Mouse (Mus musculus) urinary bladder, postnatal 10 days (tissue): ENCODE data around the gene Sprr1b.
"Not testable (repeated sequence)": the region's sequence is repeated elsewhere in the genome, so short reads cannot be mapped to it uniquely, and the experiment has no call there.

Experiments
- DNase-seq: peaks from one replicate; pipeline ENCODE4 v3.0.0; 2022; ENCODE audit warnings: low spot score

Sprr1b gene

DNA sequence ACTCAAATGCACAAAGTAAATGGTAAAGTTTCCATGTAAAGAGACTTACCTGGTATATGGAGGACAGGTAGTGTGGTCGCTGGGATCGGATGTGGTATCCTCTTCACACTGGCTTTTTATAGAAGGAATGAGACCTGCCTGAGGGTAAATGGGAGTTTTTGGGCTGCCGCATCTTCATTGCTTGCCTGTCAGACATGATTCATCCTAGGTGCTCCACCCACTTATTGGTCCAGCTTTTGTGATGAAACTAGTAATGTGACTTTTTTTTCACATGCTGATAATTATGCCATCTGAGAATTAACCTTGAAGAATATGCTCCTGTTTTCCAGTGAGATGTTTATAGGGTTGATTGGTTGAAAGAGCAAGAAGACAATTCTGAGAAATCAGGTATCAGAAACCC lies at the start of gene Sprr1b:
TSS of gene Sprr1b (minus strand) at position 101 of the 400 bp plus-strand sequence.
- no peak for DNase-seq

DNA sequence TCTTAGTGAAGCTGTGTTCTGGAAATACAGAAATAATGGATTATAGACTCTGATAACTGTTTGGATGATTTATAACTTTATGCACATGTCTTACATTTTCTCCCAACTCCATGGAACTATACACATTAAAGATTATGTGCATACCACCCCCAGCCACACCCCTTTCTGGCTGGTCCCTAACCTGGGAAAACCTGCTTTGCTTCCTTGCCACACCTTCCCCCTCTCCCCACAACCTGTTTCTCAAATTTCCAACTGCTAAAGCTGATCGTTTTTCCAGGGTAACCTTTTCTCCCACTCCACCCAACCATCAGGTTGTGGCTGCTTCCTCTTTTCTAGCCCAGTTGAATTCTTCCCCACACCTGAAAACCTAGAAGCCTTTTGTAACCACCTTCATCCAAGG lies 47.7 kb upstream of the Sprr1b start:
- no peak for DNase-seq

DNA sequence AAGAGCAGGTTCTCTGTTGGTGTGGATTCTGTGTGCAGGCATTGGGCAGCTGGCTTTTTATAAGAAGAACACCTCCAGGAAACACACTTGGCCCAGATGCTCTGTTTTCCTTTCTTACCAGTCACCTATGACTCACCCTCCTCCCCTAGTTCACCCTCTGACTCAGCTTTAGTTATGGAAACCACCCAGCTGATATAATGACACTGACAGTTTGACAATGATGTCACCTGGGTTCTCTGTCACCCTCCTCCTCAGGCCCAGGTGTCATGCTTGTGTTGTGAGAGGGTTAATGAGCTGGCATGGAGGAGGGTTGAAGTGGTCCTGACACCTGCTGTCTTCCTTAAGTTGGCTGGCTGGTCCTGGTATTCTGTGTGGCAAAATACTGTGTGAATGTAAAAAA lies 47.3 kb upstream of the Sprr1b start, which contains the start of gene Sprr1a:
TSS of gene Sprr1a (minus strand) at position 33 of the 400 bp plus-strand sequence.
- no peak for DNase-seq

DNA sequence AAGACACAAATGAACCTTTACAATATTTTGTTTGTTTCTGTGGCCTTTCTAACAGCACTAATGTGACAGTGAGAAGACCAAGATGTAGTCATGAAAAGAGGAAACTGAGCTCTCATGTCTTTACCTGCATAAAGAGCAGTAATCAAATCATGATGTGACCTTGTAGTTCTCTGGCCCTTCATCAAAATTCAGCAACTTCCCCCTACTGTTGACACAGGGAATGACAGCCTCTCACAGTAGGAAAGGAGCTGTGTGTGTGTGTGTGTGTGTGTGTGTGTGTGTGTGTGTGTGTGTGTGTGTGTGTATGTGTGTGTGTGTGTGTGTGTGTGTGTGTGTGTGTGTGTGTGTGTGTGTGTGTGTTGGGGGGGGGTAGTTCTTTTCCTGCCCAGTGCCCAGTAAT lies 42.7 kb upstream of the Sprr1b start:
- DNase-seq = not testable (repeated sequence)

DNA sequence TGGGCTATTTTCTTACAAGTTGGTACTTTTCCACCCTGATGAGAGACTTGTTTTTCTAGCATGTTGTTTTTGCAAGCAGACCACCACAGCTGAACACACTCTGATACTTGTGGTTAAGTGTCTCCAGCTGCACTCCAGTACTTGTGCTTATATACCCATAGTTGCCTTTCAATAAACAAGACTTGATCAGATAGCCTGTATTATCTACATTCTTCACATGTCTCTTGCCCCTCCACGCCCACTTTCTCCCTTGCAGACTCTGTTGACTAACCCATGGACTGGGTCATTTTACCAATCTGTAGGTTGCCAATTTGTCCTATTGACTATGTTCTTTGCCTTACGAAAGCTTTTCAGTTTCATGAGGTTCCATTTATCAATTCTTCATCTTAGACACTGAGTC lies 31.5 kb upstream of the Sprr1b start:
- no peak for DNase-seq

DNA sequence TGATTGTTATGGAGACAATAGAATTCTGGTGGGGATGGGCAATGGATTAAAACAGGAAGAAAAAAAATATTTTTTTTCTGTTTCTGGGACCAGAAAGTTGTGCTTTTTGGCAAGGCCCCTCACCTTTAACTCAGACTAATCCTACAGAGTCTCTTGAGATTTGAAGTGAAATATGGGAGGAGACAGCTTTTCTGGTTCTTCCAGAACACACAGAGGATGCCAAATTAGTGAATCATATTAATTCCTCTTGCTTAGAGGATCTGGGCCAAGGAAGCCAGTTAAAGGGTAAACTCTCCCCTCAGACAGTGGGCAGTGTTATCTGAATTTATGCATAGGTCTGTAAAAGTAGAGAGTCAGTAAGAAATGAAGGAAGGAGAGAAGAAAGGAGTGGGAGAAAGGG lies 28.8 kb upstream of the Sprr1b start:
- no peak for DNase-seq

DNA sequence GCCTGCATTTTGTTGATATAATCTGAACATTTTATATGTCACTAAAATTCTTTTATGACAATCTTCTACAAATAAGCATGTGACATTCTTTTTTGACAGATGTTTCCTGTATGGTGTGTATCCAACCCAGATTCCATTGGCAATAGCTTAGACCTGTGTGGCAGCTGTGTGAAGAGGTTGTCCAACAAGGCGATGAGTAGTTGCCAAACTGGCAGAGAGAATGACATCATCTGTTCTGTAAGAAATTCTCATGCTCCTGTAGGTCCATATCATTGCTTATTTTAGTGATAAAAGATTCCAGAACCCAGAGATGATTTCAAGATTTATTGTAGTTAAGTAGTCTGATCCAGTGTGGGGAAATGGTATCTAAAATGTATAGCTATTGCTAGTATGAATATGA lies 28.0 kb upstream of the Sprr1b start:
- DNase-seq = no peak

DNA sequence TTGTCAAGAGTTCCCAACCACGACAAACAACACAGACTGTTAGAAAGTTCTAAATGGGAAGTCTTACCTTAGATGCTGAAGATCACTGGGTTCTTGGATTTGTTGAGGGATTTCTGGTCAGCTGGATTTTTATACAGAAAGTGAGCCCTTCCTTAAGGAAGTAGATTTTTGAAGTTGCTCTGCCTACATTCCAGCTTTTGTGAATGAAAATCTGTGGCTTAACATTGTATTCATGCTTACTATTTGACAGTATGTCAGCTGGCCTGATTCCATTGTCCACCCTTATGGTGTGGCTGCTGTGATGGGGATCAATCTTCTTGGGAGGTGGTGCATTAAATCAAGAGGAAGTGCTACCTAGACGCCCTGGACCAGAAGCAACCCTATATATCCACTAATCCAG lies 20.0 kb upstream of the Sprr1b start, which contains the start of gene Sprr3:
TSS of gene Sprr3 (minus strand) at position 101 of the 400 bp plus-strand sequence.
- DNase-seq = no peak

DNA sequence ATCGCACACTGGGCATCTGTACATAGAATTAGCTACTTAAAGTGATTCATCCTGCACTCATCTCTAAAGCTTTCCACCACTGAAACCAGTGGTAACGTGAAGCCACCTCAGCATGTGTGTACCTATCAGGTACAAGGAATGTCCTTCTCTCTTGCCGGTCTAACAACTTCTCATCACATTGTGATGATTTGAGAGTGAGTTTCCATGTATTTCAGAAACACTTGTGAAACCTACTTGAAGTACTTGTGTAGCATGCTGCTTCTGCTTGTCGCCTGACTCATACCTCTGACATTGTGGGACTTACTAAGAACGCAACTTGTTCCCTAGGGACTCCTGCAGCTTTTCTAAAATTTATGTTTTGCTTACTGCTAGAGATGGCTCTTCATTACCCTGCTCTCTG lies 16.6 kb upstream of the Sprr1b start:
- DNase-seq = no peak

DNA sequence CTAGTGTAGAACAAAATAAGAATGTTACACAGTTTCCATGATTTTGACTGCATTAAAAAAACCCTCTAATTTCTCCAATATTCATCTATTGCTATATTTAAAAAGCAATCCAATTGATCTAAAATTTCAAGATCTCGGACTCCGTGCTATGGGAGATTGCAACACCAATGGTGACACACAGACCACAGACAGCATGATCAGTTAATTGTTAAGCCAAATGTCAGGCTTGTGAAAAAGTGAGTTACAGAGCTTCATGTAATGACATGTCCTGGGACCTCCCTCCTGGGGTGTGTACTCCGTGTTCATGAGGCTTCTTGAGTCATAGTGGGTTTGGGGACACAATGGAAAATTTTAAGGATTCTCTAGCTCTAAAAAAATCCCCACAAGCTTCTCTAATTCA lies 1.6 kb upstream of the Sprr1b start:
- no peak for DNase-seq

DNA sequence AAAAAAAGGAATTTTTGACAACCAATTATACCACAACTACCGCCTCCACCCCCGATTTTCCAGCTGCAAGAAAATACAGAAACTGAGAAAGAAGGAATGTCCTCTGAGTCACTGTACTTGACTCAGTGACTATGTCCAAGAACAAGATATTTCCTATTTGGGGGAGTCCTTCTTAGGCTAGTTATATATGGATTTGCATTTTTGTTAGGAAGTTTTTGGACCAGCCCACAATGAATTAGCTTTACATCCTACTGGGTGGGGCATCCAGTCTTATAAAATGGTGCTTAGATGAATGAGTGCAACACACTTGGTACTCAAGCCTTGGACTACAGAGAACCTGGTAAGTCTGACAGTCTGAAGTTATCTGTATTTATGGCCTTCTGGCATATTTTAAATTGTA lies 6.3 kb downstream of the Sprr1b start, which contains the start of gene Sprr2k:
TSS of gene Sprr2k (plus strand) at position 301 of the 400 bp plus-strand sequence.
- no peak for DNase-seq

DNA sequence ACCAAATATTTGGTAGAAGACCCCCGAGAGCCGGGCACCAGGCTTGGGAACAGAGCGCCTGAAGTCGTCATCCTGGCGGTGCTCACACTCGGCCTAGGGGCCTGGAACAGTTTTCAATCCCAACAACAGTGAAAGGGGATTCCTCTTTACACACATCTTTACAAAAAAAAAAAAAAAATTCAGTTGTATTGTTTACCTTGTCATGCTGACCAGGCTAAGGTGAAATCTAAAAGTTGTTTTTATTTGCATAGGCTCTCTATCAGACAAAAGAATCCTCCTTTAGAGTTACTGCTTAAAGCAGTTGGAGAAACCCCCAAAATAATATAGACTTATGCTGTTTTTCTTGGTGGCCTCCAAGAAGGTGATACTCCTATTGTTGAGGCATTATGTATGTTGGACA lies 9.3 kb downstream of the Sprr1b start, which contains the start of gene Gm9774:
TSS of gene Gm9774 (minus strand) at position 101 of the 400 bp plus-strand sequence.
- no peak for DNase-seq

DNA sequence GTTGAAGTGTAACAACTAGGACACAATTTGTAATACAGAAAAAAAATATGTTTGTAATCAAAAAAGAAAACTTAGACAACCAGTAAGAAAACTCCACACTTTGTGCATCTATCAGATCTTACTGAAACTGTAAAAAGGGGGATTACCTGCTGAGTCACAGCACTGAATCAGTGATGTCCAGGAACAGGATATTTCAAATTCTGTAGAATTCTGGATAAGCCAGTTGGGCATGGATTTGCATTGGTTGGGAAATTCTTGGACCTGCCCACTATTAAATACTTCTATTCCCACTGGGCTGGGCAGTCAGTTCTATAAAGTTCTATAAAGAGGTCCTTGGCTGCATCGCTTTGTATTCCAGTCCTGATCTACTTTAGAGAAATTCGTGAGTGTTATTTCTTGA lies 20.8 kb downstream of the Sprr1b start, which contains the start of gene Sprr2j-ps:
TSS of gene Sprr2j-ps (plus strand) at position 301 of the 400 bp plus-strand sequence.
- no peak for DNase-seq

DNA sequence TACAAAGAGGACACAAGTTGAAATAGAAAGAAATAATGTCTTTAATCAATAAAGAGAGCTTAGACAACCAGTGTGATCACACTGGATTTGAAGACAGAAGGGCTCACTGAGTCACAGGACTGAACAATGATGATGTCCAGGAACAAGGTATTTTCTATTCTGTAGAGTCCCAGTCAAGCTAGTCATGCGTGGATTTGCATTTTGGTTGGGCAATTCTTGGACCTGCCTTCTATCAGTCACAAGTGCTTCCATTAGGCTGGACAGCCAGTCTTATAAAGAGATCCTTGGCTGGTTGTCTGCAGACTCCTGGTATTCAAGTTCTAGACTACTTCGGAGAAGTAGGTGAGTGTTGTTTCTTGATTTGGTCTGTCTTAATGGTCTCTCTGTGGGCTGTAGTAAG lies 30.9 kb downstream of the Sprr1b start, which contains the start of gene Sprr2i:
TSS of gene Sprr2i (plus strand) at position 301 of the 400 bp plus-strand sequence.
- DNase-seq = no peak

DNA sequence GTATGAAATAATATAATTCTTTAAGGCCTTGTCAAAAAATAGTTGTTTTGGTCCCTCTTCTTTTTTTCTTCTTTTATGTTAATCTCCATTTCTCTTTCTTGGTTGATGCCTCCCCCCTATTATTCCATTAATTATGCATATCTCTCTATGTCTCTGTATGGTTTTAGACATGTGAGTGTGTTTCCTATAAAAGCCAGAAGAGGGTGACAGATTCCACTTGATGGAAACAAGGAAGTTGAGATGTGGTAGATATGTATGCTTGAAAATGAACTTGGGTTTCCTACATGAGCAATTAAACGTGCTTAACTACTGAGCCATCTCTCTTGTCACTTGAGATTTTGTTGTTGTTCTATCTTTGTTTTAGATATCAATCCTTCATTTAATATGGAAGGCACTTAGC lies 44.3 kb downstream of the Sprr1b start:
- no peak for DNase-seq
